In the genomic region with DNA sequence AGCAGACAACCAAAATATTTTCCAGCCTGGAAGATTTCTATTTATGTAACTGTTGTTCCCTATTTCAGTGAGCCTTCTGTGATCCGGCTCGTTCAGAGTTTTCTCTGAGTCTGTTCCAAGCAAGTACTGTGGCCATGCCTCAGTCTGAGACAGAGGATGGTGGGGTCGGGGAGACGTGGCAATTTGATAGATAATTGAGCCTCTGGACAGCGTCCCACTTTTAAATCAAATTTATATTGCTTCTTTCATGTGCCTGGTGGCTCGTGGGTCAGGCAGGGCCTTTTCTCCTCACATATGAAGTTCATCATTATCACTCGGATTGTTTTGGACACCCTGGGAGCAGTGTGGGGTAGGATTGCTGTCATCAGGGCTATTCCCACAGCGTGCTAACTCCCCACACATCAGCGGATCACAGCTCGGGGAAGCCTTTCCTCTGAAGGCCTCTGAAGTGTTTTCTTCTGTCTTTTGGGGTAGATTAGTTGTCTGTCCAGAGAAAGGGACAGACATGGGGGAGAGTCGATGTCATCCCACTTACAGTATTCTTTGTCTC, we compare ENCODE assay signal across 21 mouse cellular contexts. TPM values are rescaled to one million over a fixed set of nuclear protein-coding genes. Genes with fewer than 3 reads are reported as not detected.
"Had no signal": no experiment of that assay in that cellular context is flagged by ENCODE, and none has a peak within 500 bp of the region (broad histone marks: within the 10 kb centered on the region; RNA-seq: fewer than 3 reads in every experiment).

No protein-coding gene starts in this region.

- H3K9me3 ChIP-seq: kidney, embryonic 15.5 days; limb, embryonic 12.5 days; limb, embryonic 15.5 days; neural tube, embryonic 12.5 days; neural tube, embryonic 15.5 days had no signal

- H3K9ac ChIP-seq: kidney, embryonic 15.5 days; limb, embryonic 12.5 days; limb, embryonic 15.5 days; liver, embryonic 14.5 days; liver, postnatal 0 days; neural tube, embryonic 12.5 days; neural tube, embryonic 15.5 days had no signal

- H3K4me3 ChIP-seq: kidney, embryonic 15.5 days; left cerebral cortex, adult 2 months; limb, embryonic 12.5 days; limb, embryonic 15.5 days; neural tube, embryonic 12.5 days; neural tube, embryonic 15.5 days had no signal

- ATAC-seq: inflammation-experienced regulatory T-cells, adult 6 months; liver, postnatal 0 days; lung, postnatal 0 days had no signal

- H3K36me3 ChIP-seq: kidney, embryonic 15.5 days; limb, embryonic 12.5 days; limb, embryonic 15.5 days; neural tube, embryonic 12.5 days; neural tube, embryonic 15.5 days had no signal

- DNase-seq: kidney, adult 11 months; kidney, adult 8-10 months; kidney, postnatal 10 days; kidney, postnatal 36 days; layer of hippocampus, postnatal 36 days; liver, postnatal 0 days; right cerebral cortex, adult 18-20 months; right cerebral cortex, postnatal 14 days; right cerebral cortex, postnatal 4 days; thymus, postnatal 25 days had no signal

- H3K4me2 ChIP-seq: kidney, embryonic 15.5 days; limb, embryonic 12.5 days; limb, embryonic 15.5 days; liver, embryonic 11.5 days; neural tube, embryonic 12.5 days; neural tube, embryonic 15.5 days had no signal

- H3K27ac ChIP-seq: kidney, embryonic 15.5 days; left cerebral cortex, adult 2 months; limb, embryonic 12.5 days; limb, embryonic 15.5 days; liver, embryonic 14.5 days; macrophage; neural tube, embryonic 12.5 days; neural tube, embryonic 15.5 days had no signal

RNA-seq across cellular contexts. Expression of gene Lmx1a, which starts 6.9 kb away (rescaled TPM):
- polyA plus RNA-seq: liver, postnatal 0 days; lung, postnatal 0 days; macrophage had no signal
